Mouse (Mus musculus) urinary bladder, adult 2 months (tissue): ENCODE data around the gene H3f3a. TPM values are rescaled to one million over a fixed set of nuclear protein-coding genes. Genes with fewer than 3 reads are reported as not detected.

Experiments
- DNase-seq: peaks from one replicate; pipeline ENCODE4 v3.0.0; 2022; ENCODE audit warnings: low spot score
- polyA plus RNA-seq: library from polyadenylated mRNA; depleted of rRNA; stranded (reverse); fragments of >200 nt; gene quantifications from 2 replicates; pipeline ENCODE4 v1.2.3, GENCODE M21; 2012

Gene H3f3a
- polyA plus RNA-seq, 1 experiment = 870 TPM

GRCm38 (mm10) chr1:180823716-180824115 is 10.0 kb upstream of the H3f3a start:
- no peak for DNase-seq

- no peak for DNase-seq
Measured at GRCm38 (mm10) chr1:180822276-180822675, 8.5 kb upstream of the H3f3a start.

GRCm38 (mm10) chr1:180821101-180821500 is 7.4 kb upstream of the H3f3a start:
- DNase-seq = no peak

- DNase-seq = no peak
Measured at GRCm38 (mm10) chr1:180818000-180818399, 4.3 kb upstream of the H3f3a start.

- DNase-seq = no peak
Measured at GRCm38 (mm10) chr1:180815371-180816024, 1.8 kb upstream of the H3f3a start.

- peak; percentile 98 for DNase-seq
Measured at GRCm38 (mm10) chr1:180813409-180813884, 296 bp downstream of the H3f3a start.

GRCm38 (mm10) chr1:180812463-180813408 is 1.0 kb downstream of the H3f3a start:
- DNase-seq = peak; percentile 53

GRCm38 (mm10) chr1:180811596-180812462 is 1.9 kb downstream of the H3f3a start:
- DNase-seq = no peak

GRCm38 (mm10) chr1:180810976-180811375 is 2.8 kb downstream of the H3f3a start:
- no peak for DNase-seq

GRCm38 (mm10) chr1:180808831-180809230 is 4.9 kb downstream of the H3f3a start:
- no peak for DNase-seq

GRCm38 (mm10) chr1:180803881-180804280 is 9.9 kb downstream of the H3f3a start:
- DNase-seq = no peak

- DNase-seq = no peak
Measured at GRCm38 (mm10) chr1:180801466-180801994, 12.2 kb downstream of the H3f3a start.

GRCm38 (mm10) chr1:180800814-180801213 is 12.9 kb downstream of the H3f3a start:
- no peak for DNase-seq

- no peak for DNase-seq
Measured at GRCm38 (mm10) chr1:180800022-180800421, 13.7 kb downstream of the H3f3a start.

GRCm38 (mm10) chr1:180799253-180799652 is 14.5 kb downstream of the H3f3a start:
- no peak for DNase-seq

GRCm38 (mm10) chr1:180798660-180799059 is 15.1 kb downstream of the H3f3a start:
- DNase-seq = no peak

- no peak for DNase-seq
Measured at GRCm38 (mm10) chr1:180794170-180794569, 19.6 kb downstream of the H3f3a start.

GRCm38 (mm10) chr1:180793445-180794117 is 20.2 kb downstream of the H3f3a start:
- DNase-seq = no peak

GRCm38 (mm10) chr1:180792814-180793213 is 20.9 kb downstream of the H3f3a start:
- no peak for DNase-seq

- DNase-seq = no peak
Measured at GRCm38 (mm10) chr1:180791821-180792480, 21.8 kb downstream of the H3f3a start.
